Mouse (Mus musculus): Measurements from ENCODE around the gene Mrpl24. TPM values are rescaled to one million over a fixed set of nuclear protein-coding genes. Genes with fewer than 3 reads are reported as not detected.
"Not testable (repeated sequence)": the region's sequence is repeated elsewhere in the genome, so short reads cannot be mapped to it uniquely, and the experiment has no call there.

The Mrpl24 gene
- total RNA-seq, 2 experiments from 2014 or later, result 44.1 to 50.2 TPM

DNA sequence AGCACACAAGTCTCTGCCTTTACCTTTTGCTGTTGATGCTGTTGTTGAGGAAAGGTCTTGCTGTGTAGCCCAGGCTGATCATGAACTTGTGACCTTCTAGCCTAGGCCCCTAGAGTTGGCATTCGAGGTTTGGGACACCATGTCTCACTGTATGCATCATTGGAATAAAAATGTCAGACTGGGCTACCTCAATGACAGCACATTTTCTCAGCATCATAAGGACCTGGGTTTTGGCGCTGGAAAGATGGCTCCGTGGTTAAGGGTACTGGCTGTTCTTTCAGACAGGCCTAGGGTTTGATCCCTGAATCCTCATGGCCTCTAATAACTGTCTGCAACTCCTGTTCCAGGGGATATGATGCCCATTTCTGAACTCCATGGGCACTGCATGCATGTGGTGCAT, 19.5 kb upstream of the Mrpl24 start:
- Histone ChIP-seq H3K4me3 (no peak overlapping the region), H3K27ac (no peak overlapping the region)
- TF ChIP-seq CTCF (IDR thresholded peaks at IDR 0.05), result no peak
- DNase-seq, result no peak
- intact Hi-C loops (cut with DNase I), result no loop called here

- DNase-seq, result no peak
- Histone ChIP-seq H3K27ac (no peak overlapping the region), H3K4me3 (no peak overlapping the region)
- TF ChIP-seq CTCF (IDR thresholded peaks at IDR 0.05), result no peak
- intact Hi-C loops (cut with DNase I), result no loop called here
Measured at GRCm38 (mm10) chr3:87901036-87901624, 18.2 kb upstream of the Mrpl24 start.

GRCm38 (mm10) chr3:87901959-87902358, 17.3 kb upstream of the Mrpl24 start:
- DNase-seq; H3K27ac ChIP-seq; intact Hi-C loops (cut with DNase I); H3K4me3 ChIP-seq: not testable (repeated sequence)

- no peak for TF ChIP-seq CTCF (IDR thresholded peaks at IDR 0.05)
- DNase-seq, result no peak
- intact Hi-C loops (cut with DNase I), result no loop called here
- H3K27ac ChIP-seq, result no peak overlapping the region
- H3K4me3 ChIP-seq, result no peak overlapping the region
Measured at GRCm38 (mm10) chr3:87903821-87904220, 15.5 kb upstream of the Mrpl24 start.

GRCm38 (mm10) chr3:87905880-87906485, 13.3 kb upstream of the Mrpl24 start, which contains the start of gene Hdgf:
TSS of gene Hdgf (plus strand) at chr3:87906321.
- DNase-seq, result peak; percentile 98
- TF ChIP-seq CTCF (IDR thresholded peaks at IDR 0.05), result 0 out of 2 replicates have a peak, but pooled peaks have one; percentile 8
- Histone ChIP-seq H3K4me3 (peak within 1 kb of the TSS; percentile 99), H3K27ac (peak within 1 kb of the TSS; percentile 100)
- intact Hi-C loops (cut with DNase I), result loop anchor here (1.0 kb wide), 1 partner anchor 24 kb away; the partner anchor contains the start of genes Isg20l2 and Rrnad1

DNA sequence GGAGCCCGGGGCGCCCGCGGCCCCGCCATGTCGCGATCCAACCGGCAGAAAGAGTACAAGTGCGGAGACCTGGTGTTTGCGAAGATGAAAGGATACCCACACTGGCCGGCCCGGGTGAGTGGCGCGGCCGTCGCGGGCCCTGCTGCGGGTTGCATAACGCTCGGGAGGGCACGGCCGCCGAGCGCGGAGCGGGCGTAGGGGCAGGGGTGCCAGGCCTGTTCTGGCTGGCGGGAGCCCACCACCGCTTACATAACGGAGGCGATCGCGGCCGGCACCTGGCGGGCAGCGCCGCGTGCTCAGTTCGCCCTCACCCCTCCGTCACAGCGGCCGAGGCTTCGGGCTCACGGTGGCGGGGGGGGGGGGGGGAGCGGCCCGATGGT, 12.7 kb upstream of the Mrpl24 start:
- H3K27ac ChIP-seq, result peak overlapping the region; percentile 100
- intact Hi-C loops (cut with DNase I), result loop anchor here (1.0 kb wide), 1 partner anchor 24 kb away; the partner anchor contains the start of genes Isg20l2 and Rrnad1
- H3K4me3 ChIP-seq, result peak overlapping the region; percentile 99
- peak; percentile 92 for DNase-seq
- TF ChIP-seq CTCF (IDR thresholded peaks at IDR 0.05), result no peak

- peak; percentile 65 for DNase-seq
- Histone ChIP-seq H3K4me3 (peak overlapping the region; percentile 99), H3K27ac (peak overlapping the region; percentile 100)
- intact Hi-C loops (cut with DNase I), result loop anchor here (1.0 kb wide), 1 partner anchor 23 kb away; the partner anchor contains the start of genes Isg20l2 and Rrnad1
- no peak for TF ChIP-seq CTCF (IDR thresholded peaks at IDR 0.05)
Measured at GRCm38 (mm10) chr3:87906981-87907857, 12.1 kb upstream of the Mrpl24 start.

GRCm38 (mm10) chr3:87907906-87908305, 11.4 kb upstream of the Mrpl24 start:
- DNase-seq, result no peak
- Histone ChIP-seq H3K27ac (peak overlapping the region; percentile 100), H3K4me3 (peak overlapping the region; percentile 99)
- intact Hi-C loops (cut with DNase I), result no loop called here
- TF ChIP-seq CTCF (IDR thresholded peaks at IDR 0.05), result no peak

- no peak for TF ChIP-seq CTCF (IDR thresholded peaks at IDR 0.05)
- intact Hi-C loops (cut with DNase I), result no loop called here
- Histone ChIP-seq H3K27ac (peak overlapping the region; percentile 100), H3K4me3 (peak overlapping the region; percentile 79)
- no peak for DNase-seq
Measured at GRCm38 (mm10) chr3:87909381-87909780, 9.9 kb upstream of the Mrpl24 start.

DNA sequence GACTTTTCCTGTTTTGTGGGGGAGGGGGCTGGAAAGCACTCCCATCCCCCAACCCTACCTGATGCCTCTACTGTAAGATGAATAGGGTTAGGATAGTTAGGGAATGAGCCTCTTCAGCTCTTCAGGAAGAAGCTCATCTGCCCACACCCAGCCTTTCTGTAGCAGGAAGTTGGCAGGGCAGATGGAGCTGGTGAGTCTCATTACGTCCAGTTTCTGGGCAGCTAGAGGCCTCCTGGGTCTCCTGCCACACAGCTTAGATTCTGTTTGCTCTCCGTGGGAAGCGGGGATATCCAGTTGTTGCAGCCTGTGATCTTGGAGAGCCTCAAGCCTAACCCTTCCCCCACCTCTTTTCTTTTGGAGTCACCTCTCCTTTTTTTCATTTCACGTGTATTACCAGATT, 9.4 kb upstream of the Mrpl24 start:
- Histone ChIP-seq H3K4me3 (peak overlapping the region; percentile 79), H3K27ac (peak overlapping the region; percentile 100)
- no peak for DNase-seq
- TF ChIP-seq CTCF (IDR thresholded peaks at IDR 0.05), result no peak
- intact Hi-C loops (cut with DNase I), result no loop called here

DNA sequence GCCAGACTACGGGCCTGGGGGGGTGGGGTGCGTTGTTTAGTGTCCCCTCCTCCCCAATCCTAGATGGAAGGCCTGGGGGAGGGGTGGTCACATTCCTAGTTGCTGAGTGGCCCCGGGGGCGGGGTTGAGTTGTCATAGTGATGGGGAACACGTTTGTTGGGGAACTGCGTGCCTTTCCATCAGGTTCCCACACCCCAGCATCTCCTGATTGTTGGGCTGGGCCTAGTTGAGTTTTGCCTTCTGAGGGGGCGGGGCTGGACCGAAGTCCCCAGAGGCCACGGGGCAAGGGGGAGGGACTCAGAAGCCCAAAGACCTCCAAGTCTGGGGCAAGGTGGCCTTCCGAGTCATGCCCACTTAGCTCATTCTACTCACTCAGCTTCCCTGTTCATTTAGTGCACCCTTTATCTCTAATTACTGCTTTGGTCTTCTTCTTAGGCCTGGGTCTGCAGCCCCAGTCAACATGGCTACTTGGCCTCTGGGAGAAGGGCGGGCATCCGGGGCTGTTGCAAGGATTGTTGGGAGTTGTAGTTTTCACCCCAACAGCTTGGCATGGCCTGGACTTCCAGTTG, 8.6 kb upstream of the Mrpl24 start:
- no peak for TF ChIP-seq CTCF (IDR thresholded peaks at IDR 0.05)
- peak overlapping the region; percentile 100 for H3K27ac ChIP-seq
- intact Hi-C loops (cut with DNase I), result no loop called here
- peak; percentile 85 for DNase-seq
- peak overlapping the region; percentile 79 for H3K4me3 ChIP-seq

DNA sequence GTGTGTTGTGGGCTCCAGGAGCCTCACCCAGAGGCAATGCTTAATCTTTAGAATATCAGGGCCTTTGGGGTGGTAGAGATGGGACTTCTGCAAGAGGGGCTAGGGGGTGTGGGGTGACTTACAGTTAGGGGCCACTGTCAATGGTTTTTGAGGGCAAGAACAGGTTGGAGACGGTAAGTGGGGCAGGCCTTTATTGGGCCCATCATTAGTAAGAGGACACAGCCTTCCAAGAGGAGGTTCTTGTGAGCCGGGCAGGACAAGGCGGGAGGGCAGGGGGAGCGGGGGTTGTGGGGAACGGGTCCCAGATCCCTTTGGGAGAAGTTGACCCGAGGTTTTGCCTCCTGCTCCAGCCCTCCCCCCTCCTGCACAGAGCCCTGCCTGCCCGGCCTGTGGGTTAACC, 5.8 kb upstream of the Mrpl24 start:
- Histone ChIP-seq H3K4me3 (no peak overlapping the region), H3K27ac (no peak overlapping the region)
- no peak for TF ChIP-seq CTCF (IDR thresholded peaks at IDR 0.05)
- intact Hi-C loops (cut with DNase I), result no loop called here
- no peak for DNase-seq

Data from gastrocnemius, adult 2 months (tissue).